Comparison of ENCODE assay signal across 9 mouse cellular contexts in genomic region chr10:69253686-69254080, GRCm38 (mm10). TPM values are rescaled to one million over a fixed set of nuclear protein-coding genes. Genes with fewer than 3 reads are reported as not detected.
A peak's percentile ranks its signal among the peaks of the same experiment; 100 is the strongest.
DNase-seq lines count a peak whose midpoint lies in the region; ATAC-seq and TF ChIP-seq lines count a peak whose summit lies in the region.
"Had no signal": no experiment of that assay in that cellular context is flagged by ENCODE, and none has a peak within 500 bp of the region (broad histone marks: within the 10 kb centered on the region; RNA-seq: fewer than 3 reads in every experiment).

No protein-coding gene starts in this region.

- 45% methylated on average over 5 of the region's 5 CpGs for WGBS in liver, adult 2 months
- 68% methylated on average over 5 of the region's 5 CpGs for WGBS in embryonic facial prominence, embryonic 15.5 days
- 62% methylated on average over 5 of the region's 5 CpGs for WGBS in hindbrain, embryonic 16.5 days
- 69% methylated on average over 5 of the region's 5 CpGs for WGBS in midbrain, embryonic 13.5 days

- peak overlapping the region; percentile 42 for H3K27ac ChIP-seq in liver, adult 2 months (replicated peaks; ENCODE audit: insufficient read depth, low read depth, low read length)
- peak overlapping the region; percentile 78 for H3K27ac ChIP-seq in embryonic facial prominence, embryonic 15.5 days (replicated peaks)
- peak overlapping the region; percentile 51; the same call in 1 of the 2 replicates for H3K27ac ChIP-seq in hindbrain, embryonic 16.5 days (ENCODE audit: low read depth, low read length)
- 0 out of 2 replicates have a peak overlapping the region, but pooled peaks have one; percentile 64 for H3K27ac ChIP-seq in midbrain, embryonic 13.5 days

- no peak overlapping the region for H3K4me2 ChIP-seq in embryonic facial prominence, embryonic 15.5 days (replicated peaks)
- H3K4me2 ChIP-seq in hindbrain, embryonic 16.5 days (ENCODE audit: low read length): no peak overlapping the region
- H3K4me2 ChIP-seq in midbrain, embryonic 13.5 days (replicated peaks): no peak overlapping the region

- TF ChIP-seq CTCF in liver, adult 2 months (IDR thresholded peaks at IDR 0.05; ENCODE audit: low read depth, low read length): no peak

- no peak for ATAC-seq in embryonic facial prominence, embryonic 15.5 days (ENCODE audit: insufficient number of reproducible peaks, low FRiP score, low TSS enrichment, low read depth)
- ATAC-seq in hindbrain, embryonic 16.5 days: no peak
- ATAC-seq in midbrain, embryonic 13.5 days: no peak

- peaks cover 23% of the 10 kb centered on the region for H3K4me1 ChIP-seq in liver, adult 2 months (ENCODE audit: control insufficient read depth, insufficient read depth, low read length)
- H3K4me1 ChIP-seq in embryonic facial prominence, embryonic 15.5 days: peaks cover 25% of the 10 kb centered on the region
- peaks cover 17% of the 10 kb centered on the region for H3K4me1 ChIP-seq in hindbrain, embryonic 16.5 days (ENCODE audit: control insufficient read depth, insufficient read depth, low read depth, low read length)
- peaks cover 20% of the 10 kb centered on the region for H3K4me1 ChIP-seq in midbrain, embryonic 13.5 days (replicated peaks)

- no peak overlapping the region for H3K4me3 ChIP-seq in liver, adult 2 months (ENCODE audit: insufficient read depth, low read depth, low read length)
- H3K4me3 ChIP-seq in embryonic facial prominence, embryonic 15.5 days (replicated peaks): no peak overlapping the region
- H3K4me3 ChIP-seq in hindbrain, embryonic 16.5 days (ENCODE audit: low read length): no peak overlapping the region
- H3K4me3 ChIP-seq in midbrain, embryonic 13.5 days (replicated peaks): no peak overlapping the region

- H3K79me2 ChIP-seq in liver, adult 2 months (ENCODE audit: control insufficient read depth, insufficient read depth, low read length): peaks cover 11% of the 10 kb centered on the region; the same call in 1 of the 2 replicates

- H3K36me3 ChIP-seq in liver, adult 2 months (ENCODE audit: control insufficient read depth, insufficient read depth, low read length): peaks cover 30% of the 10 kb centered on the region
- peaks cover 5% of the 10 kb centered on the region; the same call in 1 of the 2 replicates for H3K36me3 ChIP-seq in embryonic facial prominence, embryonic 15.5 days
- H3K36me3 ChIP-seq in hindbrain, embryonic 16.5 days (ENCODE audit: control insufficient read depth, insufficient read depth, low read length): 0 out of 2 replicates have a peak, but pooled peaks cover 2% of the 10 kb centered on the region
- H3K36me3 ChIP-seq in midbrain, embryonic 13.5 days: peaks cover 8% of the 10 kb centered on the region

- H3K27me3 ChIP-seq in liver, adult 2 months (ENCODE audit: control insufficient read depth, insufficient read depth, low read length): no peaks in the 10 kb centered on the region
- no peaks in the 10 kb centered on the region for H3K27me3 ChIP-seq in embryonic facial prominence, embryonic 15.5 days
- no peaks in the 10 kb centered on the region for H3K27me3 ChIP-seq in hindbrain, embryonic 16.5 days (replicated peaks; ENCODE audit: control insufficient read depth, insufficient read depth, low read length)
- H3K27me3 ChIP-seq in midbrain, embryonic 13.5 days: no peaks in the 10 kb centered on the region
- H3K27me3 ChIP-seq: Patski had no signal

- no peaks in the 10 kb centered on the region for H3K9me3 ChIP-seq in embryonic facial prominence, embryonic 15.5 days (replicated peaks)
- H3K9me3 ChIP-seq in hindbrain, embryonic 16.5 days (ENCODE audit: control insufficient read depth, low read length): no peaks in the 10 kb centered on the region
- H3K9me3 ChIP-seq in midbrain, embryonic 13.5 days: no peaks in the 10 kb centered on the region

- no peak for TF ChIP-seq POLR2A in liver, adult 2 months (IDR thresholded peaks at IDR 0.05; ENCODE audit: extremely low read depth, insufficient read depth, low read length)

- no peak overlapping the region for H3K9ac ChIP-seq in liver, adult 2 months (ENCODE audit: low read depth, low read length)
- H3K9ac ChIP-seq in embryonic facial prominence, embryonic 15.5 days: no peak overlapping the region
- no peak overlapping the region for H3K9ac ChIP-seq in hindbrain, embryonic 16.5 days (ENCODE audit: low read depth, low read length)
- no peak overlapping the region for H3K9ac ChIP-seq in midbrain, embryonic 13.5 days (replicated peaks)

- DNase-seq in liver, adult 2 months (ENCODE audit: extremely low read depth, low read depth, low spot score): no peak
- DNase-seq in liver: no peak
- no peak for DNase-seq in cerebellum, postnatal 25 days
- DNase-seq in right cerebral cortex, adult 18-20 months: no peak
- DNase-seq: thymus, postnatal 4 days had no signal

RNA-seq across cellular contexts. Expression of gene A930033H14Rik, which starts 40.8 kb away (rescaled TPM):
- total RNA-seq in liver, adult 2 months (2014; rRNA removed): 4.6 and 5.9 TPM in 2 replicates
- polyA plus RNA-seq in liver, adult 2 months (2012; rRNA removed): 0.26 and 0.50 TPM in 2 replicates
- polyA plus RNA-seq in embryonic facial prominence, embryonic 15.5 days (2015; fragmentation: Nextera tagmentation; extraction: Ambion mirVana): 3.0 and 3.2 TPM in 2 replicates
- polyA plus RNA-seq in hindbrain, embryonic 16.5 days (2015; fragmentation: Nextera tagmentation; extraction: Ambion mirVana): 1.2 and 1.8 TPM in 2 replicates
- polyA plus RNA-seq in midbrain, embryonic 13.5 days (2015; fragmentation: Nextera tagmentation; extraction: Ambion mirVana): 1.3 and 1.5 TPM in 2 replicates
